Mouse (Mus musculus): Measurements from ENCODE around the gene Trp53bp1.

GRCm38 (mm10) chr2:121295608-121296571, 24.7 kb upstream of the Trp53bp1 start:
- no peak for TF ChIP-seq CTCF (IDR thresholded peaks at IDR 0.05; ENCODE audit: low read depth, low read length)
- TF ChIP-seq POLR2A (IDR thresholded peaks at IDR 0.05; ENCODE audit: extremely low read depth, insufficient read depth, low read length) = no peak
